Mouse (Mus musculus): ENCODE results near the gene Tmem121. TPM values are rescaled to one million over a fixed set of nuclear protein-coding genes. Genes with fewer than 3 reads are reported as not detected.
"Not testable (repeated sequence)": the region's sequence is repeated elsewhere in the genome, so short reads cannot be mapped to it uniquely, and the experiment has no call there.

The Tmem121 gene
- polyA plus RNA-seq, 1 experiment from 2014 or later: 5.8 TPM

DNA sequence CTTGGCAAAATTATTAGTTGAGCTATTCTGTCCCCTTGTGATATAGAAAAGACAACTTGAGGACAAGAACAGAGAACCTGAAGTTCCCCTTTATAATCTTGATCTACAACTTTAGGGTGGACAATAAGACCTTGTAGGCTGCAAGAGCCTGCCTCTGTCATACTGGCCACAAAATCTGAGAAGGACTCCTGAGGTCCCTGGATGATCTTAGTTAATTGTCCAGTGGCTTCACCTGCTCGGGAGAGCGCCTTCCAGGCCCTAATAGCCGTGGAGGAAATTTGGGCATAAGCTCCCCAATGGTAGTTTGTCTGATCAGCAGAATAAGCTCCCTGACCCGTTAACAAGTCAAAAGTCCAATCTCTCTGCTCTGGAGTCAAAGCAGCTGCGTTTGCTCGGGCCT is 13.4 kb downstream of the Tmem121 start:
- ATAC-seq (ENCODE audit: low read depth); H3K4me3 ChIP-seq (ENCODE audit: low read length); H3K27ac ChIP-seq (ENCODE audit: low read length); H3K9ac ChIP-seq (ENCODE audit: low read length); H3K9me3 ChIP-seq (ENCODE audit: control insufficient read depth, low read length); H3K4me2 ChIP-seq (ENCODE audit: low read depth, low read length); H3K27me3 ChIP-seq (ENCODE audit: control insufficient read depth, insufficient read depth, low read depth, low read length); H3K4me1 ChIP-seq (replicated peaks; ENCODE audit: control insufficient read depth, insufficient read depth, low read length); H3K36me3 ChIP-seq (ENCODE audit: control insufficient read depth, insufficient read depth, low read length): not testable (repeated sequence)
- WGBS: 100% methylated on average over 3 of the region's 6 CpGs

DNA sequence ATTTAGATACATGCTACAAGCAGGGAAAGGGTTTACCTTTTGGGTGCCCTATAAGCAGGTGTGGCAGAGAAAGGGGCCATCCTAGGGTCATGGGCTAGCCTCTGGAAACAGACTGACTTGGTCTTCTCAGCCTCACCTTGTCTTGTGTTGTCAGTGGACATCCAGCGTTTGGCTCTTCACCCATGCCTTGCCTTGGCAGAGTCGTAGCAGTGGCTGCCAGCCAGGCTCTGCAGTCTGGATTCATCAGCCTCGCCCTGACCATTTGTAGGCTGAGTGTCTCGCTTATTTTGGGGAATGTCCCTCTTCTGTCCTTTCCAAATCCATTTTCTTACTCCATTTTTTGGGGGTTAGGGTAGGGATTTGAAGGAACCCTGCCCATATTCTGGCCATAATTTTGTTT is 15.6 kb downstream of the Tmem121 start:
- Histone ChIP-seq H3K27ac (ENCODE audit: low read length) (no peak overlapping the region), H3K9me3 (ENCODE audit: control insufficient read depth, low read length) (0 out of 2 replicates have a peak, but pooled peaks cover 3% of the 10 kb centered on the region), H3K4me2 (ENCODE audit: low read depth, low read length) (no peak overlapping the region), H3K27me3 (ENCODE audit: control insufficient read depth, insufficient read depth, low read depth, low read length) (no peaks in the 10 kb centered on the region), H3K4me3 (ENCODE audit: low read length) (no peak overlapping the region), H3K36me3 (ENCODE audit: control insufficient read depth, insufficient read depth, low read length) (no peaks in the 10 kb centered on the region), H3K9ac (ENCODE audit: low read length) (no peak overlapping the region), H3K4me1 (replicated peaks; ENCODE audit: control insufficient read depth, insufficient read depth, low read length) (no peaks in the 10 kb centered on the region)
- WGBS: 85% methylated on average over 4 of the region's 4 CpGs
- ATAC-seq (ENCODE audit: low read depth): no peak

DNA sequence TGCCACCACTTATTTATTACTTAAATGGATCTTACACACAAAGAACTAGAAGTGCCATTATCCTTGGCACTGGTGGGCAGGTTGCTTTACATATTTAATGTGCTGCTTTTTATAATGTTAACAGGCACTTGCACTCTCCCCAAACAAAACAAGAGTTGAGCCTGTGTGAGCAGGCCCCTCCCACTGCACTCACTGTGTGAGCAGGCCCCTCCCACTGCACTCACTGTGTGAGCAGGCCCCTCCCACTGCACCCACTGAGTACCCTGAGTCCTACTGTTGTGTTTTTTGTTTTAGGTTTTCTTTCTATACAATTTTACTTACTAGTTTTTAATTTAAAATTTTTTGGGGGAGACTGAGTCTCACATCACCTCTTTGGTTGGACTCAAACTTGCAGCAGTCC is 16.3 kb downstream of the Tmem121 start:
- H3K27ac ChIP-seq (ENCODE audit: low read length): no peak overlapping the region
- no peak overlapping the region for H3K4me3 ChIP-seq (ENCODE audit: low read length)
- H3K4me2 ChIP-seq (ENCODE audit: low read depth, low read length): no peak overlapping the region
- H3K4me1 ChIP-seq (replicated peaks; ENCODE audit: control insufficient read depth, insufficient read depth, low read length): no peaks in the 10 kb centered on the region
- no peak for ATAC-seq (ENCODE audit: low read depth)
- H3K36me3 ChIP-seq (ENCODE audit: control insufficient read depth, insufficient read depth, low read length): no peaks in the 10 kb centered on the region
- H3K9ac ChIP-seq (ENCODE audit: low read length): no peak overlapping the region
- H3K27me3 ChIP-seq (ENCODE audit: control insufficient read depth, insufficient read depth, low read depth, low read length): no peaks in the 10 kb centered on the region
- 0 out of 2 replicates have a peak, but pooled peaks cover 3% of the 10 kb centered on the region for H3K9me3 ChIP-seq (ENCODE audit: control insufficient read depth, low read length)

DNA sequence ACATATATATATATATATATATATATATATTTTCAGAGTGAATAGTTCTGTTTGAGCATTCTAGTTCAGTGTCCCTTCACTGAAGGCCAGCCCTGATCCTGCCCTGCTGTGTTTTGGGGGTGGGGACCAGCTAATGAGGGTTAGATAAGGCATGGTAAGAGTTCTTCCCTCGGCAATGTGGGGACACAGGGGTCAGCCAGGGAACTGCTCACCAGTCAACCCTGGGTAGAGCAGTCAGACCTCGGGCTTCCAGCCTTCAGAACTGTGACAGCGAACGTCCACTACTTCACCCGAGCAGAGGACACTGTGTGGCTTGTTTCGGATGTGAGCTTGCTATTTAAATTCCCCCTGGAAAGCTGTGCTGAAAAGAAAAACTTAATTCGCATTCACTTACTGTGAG is 17.8 kb downstream of the Tmem121 start:
- Histone ChIP-seq H3K27me3 (ENCODE audit: control insufficient read depth, insufficient read depth, low read depth, low read length) (no peaks in the 10 kb centered on the region), H3K36me3 (ENCODE audit: control insufficient read depth, insufficient read depth, low read length) (no peaks in the 10 kb centered on the region), H3K4me2 (ENCODE audit: low read depth, low read length) (no peak overlapping the region), H3K9me3 (ENCODE audit: control insufficient read depth, low read length) (0 out of 2 replicates have a peak, but pooled peaks cover 3% of the 10 kb centered on the region), H3K27ac (ENCODE audit: low read length) (no peak overlapping the region), H3K4me1 (replicated peaks; ENCODE audit: control insufficient read depth, insufficient read depth, low read length) (no peaks in the 10 kb centered on the region), H3K4me3 (ENCODE audit: low read length) (no peak overlapping the region), H3K9ac (ENCODE audit: low read length) (no peak overlapping the region)
- ATAC-seq (ENCODE audit: low read depth): no peak
- 72% methylated on average over 7 of the region's 7 CpGs for WGBS

DNA sequence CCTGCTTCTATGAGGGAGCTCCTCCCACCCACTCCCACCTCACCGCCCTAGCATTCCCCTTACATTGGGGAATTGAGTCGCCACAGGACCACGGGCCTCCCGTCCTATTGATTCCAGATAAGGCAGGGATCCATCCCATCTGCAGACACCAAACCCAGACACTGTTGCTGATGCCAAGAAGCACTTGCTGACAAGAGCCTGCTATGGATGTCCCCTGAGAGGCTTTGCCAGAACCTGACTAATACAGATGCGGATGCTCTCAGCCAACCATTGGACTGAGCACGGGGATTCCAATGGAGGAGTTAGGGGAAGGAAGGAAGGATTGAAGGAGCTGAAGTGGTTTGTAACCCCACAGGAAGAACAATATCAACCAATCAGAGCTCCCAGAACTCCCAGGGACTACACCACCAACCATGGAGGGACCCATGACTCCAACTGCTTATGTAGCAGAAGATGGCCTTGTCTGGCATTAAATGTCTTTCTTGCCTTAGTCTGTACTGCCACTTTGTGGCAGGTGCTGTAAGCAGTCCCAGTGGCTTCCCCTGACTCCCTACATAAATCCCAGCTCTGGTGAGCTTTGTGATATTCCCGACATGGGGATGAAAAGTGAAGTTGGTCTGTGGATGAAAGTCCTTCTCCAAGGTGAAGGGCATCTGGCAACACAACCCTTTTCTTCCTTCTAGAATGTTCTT is 19.7 kb downstream of the Tmem121 start:
- no peak overlapping the region for H3K4me2 ChIP-seq (ENCODE audit: low read depth, low read length)
- no peak for ATAC-seq (ENCODE audit: low read depth)
- 80% methylated on average over 7 of the region's 7 CpGs for WGBS
- H3K27me3 ChIP-seq (ENCODE audit: control insufficient read depth, insufficient read depth, low read depth, low read length): no peaks in the 10 kb centered on the region
- H3K4me1 ChIP-seq (replicated peaks; ENCODE audit: control insufficient read depth, insufficient read depth, low read length): no peaks in the 10 kb centered on the region
- 0 out of 2 replicates have a peak, but pooled peaks cover 3% of the 10 kb centered on the region for H3K9me3 ChIP-seq (ENCODE audit: control insufficient read depth, low read length)
- no peak overlapping the region for H3K4me3 ChIP-seq (ENCODE audit: low read length)
- no peak overlapping the region for H3K9ac ChIP-seq (ENCODE audit: low read length)
- no peaks in the 10 kb centered on the region for H3K36me3 ChIP-seq (ENCODE audit: control insufficient read depth, insufficient read depth, low read length)
- H3K27ac ChIP-seq (ENCODE audit: low read length): no peak overlapping the region

DNA sequence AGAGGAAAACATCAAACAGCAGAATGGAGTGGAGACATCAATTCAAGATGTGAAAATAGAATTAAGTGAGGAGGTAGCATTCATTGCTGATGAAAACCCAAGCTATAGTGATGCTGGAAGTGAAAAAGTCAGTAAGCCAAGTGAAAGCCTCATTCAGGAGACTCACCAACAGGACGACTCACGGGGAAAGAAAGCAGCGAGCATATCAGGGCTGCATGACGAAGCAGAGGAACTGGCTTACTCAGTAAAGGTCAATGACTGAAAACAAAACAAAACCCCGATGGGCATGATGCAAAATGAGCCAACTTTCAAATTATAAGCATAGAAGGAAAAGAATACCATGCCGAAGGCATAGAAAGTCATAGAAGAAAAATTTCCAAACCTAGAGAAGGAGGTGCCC is 22.0 kb downstream of the Tmem121 start:
- H3K4me3 ChIP-seq (ENCODE audit: low read length): no peak overlapping the region
- H3K9ac ChIP-seq (ENCODE audit: low read length): no peak overlapping the region
- ATAC-seq (ENCODE audit: low read depth): no peak
- no peaks in the 10 kb centered on the region for H3K9me3 ChIP-seq (ENCODE audit: control insufficient read depth, low read length)
- WGBS: 76% methylated on average over 6 of the region's 6 CpGs
- H3K27me3 ChIP-seq (ENCODE audit: control insufficient read depth, insufficient read depth, low read depth, low read length): no peaks in the 10 kb centered on the region
- H3K4me2 ChIP-seq (ENCODE audit: low read depth, low read length): no peak overlapping the region
- H3K4me1 ChIP-seq (replicated peaks; ENCODE audit: control insufficient read depth, insufficient read depth, low read length): no peaks in the 10 kb centered on the region
- H3K36me3 ChIP-seq (ENCODE audit: control insufficient read depth, insufficient read depth, low read length): no peaks in the 10 kb centered on the region
- no peak overlapping the region for H3K27ac ChIP-seq (ENCODE audit: low read length)

DNA sequence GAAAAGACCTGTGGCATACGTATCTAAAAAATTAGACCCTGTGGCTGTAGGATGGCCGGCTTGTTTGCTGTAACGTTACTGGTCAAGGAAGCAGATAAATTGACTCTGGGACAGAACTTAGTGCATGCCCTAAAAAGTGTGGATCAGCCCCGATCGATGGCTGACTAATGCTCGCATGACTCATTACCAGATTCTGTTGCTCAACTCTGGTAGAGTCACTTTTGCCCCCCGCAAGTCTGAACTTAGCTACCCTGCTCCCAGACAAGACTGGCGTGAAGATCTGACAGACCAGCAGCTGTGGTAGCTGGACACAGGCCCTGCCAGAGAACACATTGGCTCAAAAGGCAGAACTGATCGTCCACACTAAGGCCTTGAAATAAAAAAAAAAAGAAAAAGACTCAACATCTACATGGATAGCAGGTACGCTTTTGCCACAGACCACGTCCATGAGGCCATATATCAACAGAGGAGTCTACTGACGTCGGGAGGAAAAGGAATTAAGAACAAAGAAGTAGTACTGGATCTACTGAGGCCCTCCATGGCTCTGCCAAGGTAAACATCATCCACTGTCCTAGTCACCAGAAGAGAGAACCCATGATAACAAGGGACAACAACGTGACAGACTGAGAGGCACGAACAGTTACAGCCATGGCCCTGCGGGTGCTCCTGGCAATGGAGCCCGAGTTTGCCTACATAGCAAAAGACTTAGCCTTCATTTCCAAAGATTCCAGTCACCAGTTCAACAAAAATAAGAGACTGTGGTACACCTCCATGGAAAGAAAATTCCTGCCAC is 25.1 kb downstream of the Tmem121 start:
- no peak overlapping the region for H3K27ac ChIP-seq (ENCODE audit: low read length)
- H3K4me2 ChIP-seq (ENCODE audit: low read depth, low read length): no peak overlapping the region
- H3K36me3 ChIP-seq (ENCODE audit: control insufficient read depth, insufficient read depth, low read length): no peaks in the 10 kb centered on the region
- H3K9me3 ChIP-seq (ENCODE audit: control insufficient read depth, low read length): no peaks in the 10 kb centered on the region
- H3K4me3 ChIP-seq (ENCODE audit: low read length): no peak overlapping the region
- ATAC-seq (ENCODE audit: low read depth): no peak
- H3K4me1 ChIP-seq (replicated peaks; ENCODE audit: control insufficient read depth, insufficient read depth, low read length): no peaks in the 10 kb centered on the region
- WGBS: 80% methylated on average over 17 of the region's 17 CpGs
- H3K9ac ChIP-seq (ENCODE audit: low read length): no peak overlapping the region
- no peaks in the 10 kb centered on the region for H3K27me3 ChIP-seq (ENCODE audit: control insufficient read depth, insufficient read depth, low read depth, low read length)

DNA sequence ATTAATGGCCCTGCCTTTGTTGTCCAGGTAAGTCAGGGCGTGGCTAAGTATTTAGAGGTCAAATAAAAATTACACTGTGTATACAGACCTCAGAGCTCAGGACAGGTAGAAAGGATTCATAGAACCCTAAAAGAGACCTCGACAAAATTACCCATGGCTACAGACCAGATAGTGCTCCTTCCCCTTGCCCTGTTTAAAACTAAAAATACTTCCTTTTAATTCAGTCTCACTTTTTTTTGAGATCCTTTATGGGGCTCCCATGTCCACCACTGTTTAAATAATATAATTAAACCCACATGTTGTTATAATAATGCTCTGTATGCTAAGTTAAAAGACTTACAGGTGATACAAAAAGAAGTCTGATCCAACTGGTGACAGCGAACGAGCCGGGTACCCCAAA is 26.0 kb downstream of the Tmem121 start:
- ATAC-seq (ENCODE audit: low read depth): no peak
- WGBS: 80% methylated on average over 5 of the region's 5 CpGs

DNA sequence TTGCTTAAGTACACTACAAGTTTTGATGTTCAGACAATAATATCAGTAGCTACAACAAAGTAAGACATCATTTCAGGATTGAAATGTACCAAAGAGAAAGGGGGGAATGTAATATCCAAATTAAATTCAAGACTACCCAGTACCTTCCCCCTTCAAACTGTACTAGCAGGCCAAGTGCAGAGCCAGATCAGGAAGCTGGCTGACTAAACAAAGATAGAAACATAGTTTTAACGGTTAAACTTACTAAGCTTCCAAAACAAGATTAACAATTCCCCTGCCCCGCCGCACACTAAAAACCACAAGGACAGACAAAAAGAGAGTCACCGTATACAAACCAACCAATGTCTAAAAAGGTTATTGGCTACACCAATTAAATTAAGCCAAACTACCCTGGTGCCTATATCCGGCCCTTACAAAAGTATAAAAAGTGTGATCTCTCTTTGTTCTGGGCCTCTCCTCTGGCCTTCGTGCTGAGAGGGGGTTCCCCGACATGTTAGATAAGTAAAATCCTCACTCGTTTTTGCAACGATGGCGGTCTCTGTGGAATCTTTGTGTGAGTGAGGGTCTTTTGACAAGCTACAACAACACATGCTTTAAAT is 26.7 kb downstream of the Tmem121 start:
- whole genome bisulfite sequencing: 79% methylated on average over 10 of the region's 10 CpGs
- H3K4me3 ChIP-seq (ENCODE audit: low read length): no peak overlapping the region

More for the DNA sequence above, 26.0 kb downstream of the Tmem121 start:
- no peak overlapping the region for H3K4me3 ChIP-seq (ENCODE audit: low read length)
- no peak overlapping the region for H3K9ac ChIP-seq (ENCODE audit: low read length)
- H3K36me3 ChIP-seq (ENCODE audit: control insufficient read depth, insufficient read depth, low read length): no peaks in the 10 kb centered on the region
- H3K9me3 ChIP-seq (ENCODE audit: control insufficient read depth, low read length): no peaks in the 10 kb centered on the region
- H3K27ac ChIP-seq (ENCODE audit: low read length): no peak overlapping the region
- H3K4me2 ChIP-seq (ENCODE audit: low read depth, low read length): no peak overlapping the region
- no peaks in the 10 kb centered on the region for H3K27me3 ChIP-seq (ENCODE audit: control insufficient read depth, insufficient read depth, low read depth, low read length)
- no peaks in the 10 kb centered on the region for H3K4me1 ChIP-seq (replicated peaks; ENCODE audit: control insufficient read depth, insufficient read depth, low read length)

More for the DNA sequence above, 26.7 kb downstream of the Tmem121 start:
- no peaks in the 10 kb centered on the region for H3K4me1 ChIP-seq (replicated peaks; ENCODE audit: control insufficient read depth, insufficient read depth, low read length)
- no peaks in the 10 kb centered on the region for H3K36me3 ChIP-seq (ENCODE audit: control insufficient read depth, insufficient read depth, low read length)
- H3K27ac ChIP-seq (ENCODE audit: low read length): no peak overlapping the region
- no peaks in the 10 kb centered on the region for H3K27me3 ChIP-seq (ENCODE audit: control insufficient read depth, insufficient read depth, low read depth, low read length)
- no peak overlapping the region for H3K9ac ChIP-seq (ENCODE audit: low read length)
- no peaks in the 10 kb centered on the region for H3K9me3 ChIP-seq (ENCODE audit: control insufficient read depth, low read length)
- no peak overlapping the region for H3K4me2 ChIP-seq (ENCODE audit: low read depth, low read length)
- no peak for ATAC-seq (ENCODE audit: low read depth)

Data from lung, embryonic 16.5 days (tissue).